Mouse (Mus musculus) CD8-positive naive resting alpha-beta T cell, adult 2 months (primary cell): ENCODE data around the gene Gba2.

ENCODE experiments used
- DNase-seq, 2 experiments: peaks; one replicate each; pipeline ENCODE4 v3.0.0; 2022; ENCODE audit warnings: low read depth in 2 of 2, low spot score in 2 of 2

Gba2 gene

DNA sequence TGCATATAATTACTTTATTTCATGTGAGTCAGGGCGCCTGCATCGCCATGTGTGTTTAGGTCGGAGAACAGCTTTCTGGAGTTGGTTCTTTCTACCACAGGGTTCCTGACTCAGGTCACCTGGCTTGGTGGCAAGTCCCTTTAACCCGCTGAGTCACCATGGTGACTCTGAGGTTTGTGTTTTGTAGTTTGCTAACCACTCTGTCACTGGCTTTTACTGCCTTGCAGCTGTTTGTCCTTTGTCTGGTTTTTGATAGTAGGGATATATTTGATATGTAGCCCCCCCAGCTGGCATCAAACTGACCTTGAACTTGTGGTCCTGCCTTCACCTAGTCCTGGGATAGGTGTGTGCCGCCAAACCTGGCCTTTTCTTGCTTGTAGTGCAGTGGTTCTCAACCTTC is 3.6 kb upstream of the Gba2 start:
- no peak for DNase-seq

- DNase-seq = no peak
These were observed 2.7 kb upstream of the Gba2 start for GRCm38 (mm10) chr4:43581381-43581780.

GRCm38 (mm10) chr4:43580721-43581120 is 2.0 kb upstream of the Gba2 start:
- DNase-seq = no peak

DNA sequence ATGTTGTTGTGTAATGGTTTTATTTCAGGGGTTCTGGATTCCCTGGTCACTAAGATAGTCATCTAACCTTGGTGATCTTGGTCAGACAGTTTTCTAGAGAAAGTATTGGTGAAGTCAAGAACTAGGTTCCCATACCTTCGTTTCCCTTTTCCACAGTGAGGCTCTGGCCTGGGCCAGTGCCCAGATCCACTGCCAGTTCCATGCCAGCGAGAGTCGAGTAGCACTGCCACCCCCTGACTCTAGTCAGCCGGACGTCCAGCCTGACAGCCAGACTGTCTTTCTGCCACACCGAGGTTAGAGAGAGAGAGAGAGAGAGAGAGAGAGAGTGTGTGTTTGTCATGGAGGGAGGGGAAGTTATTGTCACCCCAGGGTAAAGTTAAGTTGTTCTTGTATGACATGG is 1.1 kb upstream of the Gba2 start:
- DNase-seq = no peak

DNA sequence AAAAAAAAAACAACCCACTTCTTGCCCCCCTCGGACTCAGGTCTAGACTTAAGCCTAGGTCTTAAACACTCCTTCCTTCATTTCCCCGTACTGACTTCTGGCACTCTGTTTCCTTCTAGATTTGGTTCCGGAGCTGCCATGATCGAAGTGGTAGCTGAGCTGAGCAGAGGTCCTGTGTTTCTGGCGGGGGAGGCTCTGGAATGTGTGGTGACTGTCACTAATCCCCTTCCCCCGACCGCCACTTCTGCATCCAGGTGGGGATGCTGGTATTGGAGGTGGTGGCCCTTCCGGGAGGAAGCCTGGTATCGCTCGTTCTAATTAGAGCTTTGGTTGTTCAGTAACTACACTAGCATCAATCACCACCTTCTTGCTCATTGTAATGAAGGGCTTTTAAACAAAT is 583 bp upstream of the Gba2 start:
- DNase-seq = no peak

DNA sequence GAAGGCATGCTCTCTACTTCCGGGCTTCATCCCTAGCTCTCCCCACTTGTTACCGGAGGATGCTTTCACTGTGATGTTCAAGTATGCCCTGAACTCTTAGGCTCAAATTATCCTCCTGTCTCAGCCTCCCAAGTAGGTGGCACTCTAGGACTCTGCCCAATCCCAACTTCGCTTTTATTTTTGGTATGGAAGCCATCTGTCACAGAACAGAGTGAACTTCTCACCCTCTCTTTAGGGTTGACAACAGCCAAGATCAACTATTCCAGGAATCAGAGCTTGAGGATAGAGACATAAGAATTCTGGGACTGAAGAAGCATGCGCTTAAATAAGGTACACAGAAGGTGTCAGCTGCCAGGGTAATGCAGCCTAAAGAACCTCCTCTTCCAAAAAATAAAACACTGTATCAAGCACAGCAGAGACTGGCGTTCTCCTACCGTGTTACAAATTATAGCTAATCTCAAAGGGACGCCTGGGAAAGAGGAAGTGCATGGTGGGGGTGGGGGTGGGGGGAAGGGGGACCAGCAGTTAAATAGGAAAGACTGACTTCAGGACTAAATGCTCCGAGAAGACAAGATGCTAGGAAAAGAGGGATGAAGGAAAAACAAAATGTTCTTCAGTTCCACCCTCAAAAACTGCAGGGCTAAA is 1.3 kb downstream of the Gba2 start:
- no peak for DNase-seq

DNA sequence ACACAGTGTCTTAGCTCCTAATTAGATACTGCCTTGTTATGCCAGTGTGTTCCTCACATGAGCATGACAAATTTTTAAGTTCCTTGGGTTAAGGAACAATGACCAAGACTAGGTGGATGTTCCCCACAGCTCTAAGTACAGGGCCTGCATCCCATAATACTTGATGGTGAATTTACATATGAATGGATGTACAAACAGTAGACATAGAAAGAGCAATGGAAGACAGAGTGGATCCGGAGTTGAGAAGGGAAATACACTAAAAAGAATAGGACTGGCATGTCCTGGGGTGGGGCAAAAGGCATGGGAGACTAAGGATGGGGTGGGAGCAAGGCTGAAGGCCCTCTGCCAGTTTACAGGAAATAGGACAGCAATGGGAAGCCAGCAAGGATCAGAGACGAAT is 3.3 kb downstream of the Gba2 start:
- DNase-seq = no peak

GRCm38 (mm10) chr4:43573561-43573960 is 5.1 kb downstream of the Gba2 start:
- no peak for DNase-seq

- no peak for DNase-seq
These were observed 7.2 kb downstream of the Gba2 start for GRCm38 (mm10) chr4:43571395-43572045.

DNA sequence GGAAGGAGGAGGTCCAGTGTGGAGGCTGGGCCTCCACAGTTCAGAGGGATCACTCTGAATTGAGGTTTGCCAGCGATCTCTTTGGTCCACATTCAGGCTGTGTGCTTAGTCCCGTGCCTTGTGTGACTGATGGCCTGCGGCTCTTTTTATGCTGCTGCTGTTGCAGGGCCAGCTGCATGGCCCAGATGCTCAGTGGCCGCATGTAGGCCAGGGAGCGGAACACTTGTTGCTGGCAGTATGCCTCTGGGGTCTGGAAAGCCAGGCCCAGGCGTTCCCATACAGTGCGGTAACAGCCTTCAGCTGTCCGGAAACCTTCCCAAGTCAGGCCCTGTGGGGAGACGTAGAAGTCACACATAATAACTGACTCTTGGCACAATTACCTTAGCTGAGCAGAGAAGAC is 11.5 kb downstream of the Gba2 start:
- DNase-seq = no peak

DNA sequence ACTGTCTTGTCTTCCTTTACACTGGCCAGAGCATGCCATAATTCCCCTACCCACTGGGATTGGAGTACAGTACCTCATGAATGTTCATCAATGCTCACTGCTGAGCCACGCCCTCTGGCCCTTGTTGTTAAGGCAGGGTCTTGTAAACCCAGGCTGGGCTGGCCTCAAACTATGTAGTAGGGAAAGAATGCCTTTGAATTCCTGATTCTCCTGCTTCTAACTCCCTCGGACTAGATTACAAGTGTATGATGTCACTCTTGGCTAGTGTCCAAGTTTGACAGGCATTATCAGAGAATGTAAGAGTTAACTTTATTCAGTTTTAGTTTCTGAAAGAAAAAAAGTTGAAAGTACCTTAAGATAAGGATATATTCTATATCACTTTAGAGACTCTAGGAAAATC is 14.4 kb downstream of the Gba2 start:
- DNase-seq = no peak

DNA sequence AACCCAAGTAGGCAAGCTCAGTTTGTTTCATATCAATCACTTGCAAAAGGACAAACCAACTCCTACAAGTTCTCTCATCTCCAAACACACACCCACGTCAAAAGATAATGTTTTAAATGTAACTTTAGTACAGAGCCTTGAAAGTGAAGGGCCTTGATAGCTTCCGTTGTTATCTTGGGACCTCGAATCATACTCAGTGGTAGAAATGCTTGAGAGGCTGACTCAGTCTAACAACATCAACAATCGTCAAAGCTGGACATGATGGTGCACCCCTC is 15.1 kb downstream of the Gba2 start:
- no peak for DNase-seq

DNA sequence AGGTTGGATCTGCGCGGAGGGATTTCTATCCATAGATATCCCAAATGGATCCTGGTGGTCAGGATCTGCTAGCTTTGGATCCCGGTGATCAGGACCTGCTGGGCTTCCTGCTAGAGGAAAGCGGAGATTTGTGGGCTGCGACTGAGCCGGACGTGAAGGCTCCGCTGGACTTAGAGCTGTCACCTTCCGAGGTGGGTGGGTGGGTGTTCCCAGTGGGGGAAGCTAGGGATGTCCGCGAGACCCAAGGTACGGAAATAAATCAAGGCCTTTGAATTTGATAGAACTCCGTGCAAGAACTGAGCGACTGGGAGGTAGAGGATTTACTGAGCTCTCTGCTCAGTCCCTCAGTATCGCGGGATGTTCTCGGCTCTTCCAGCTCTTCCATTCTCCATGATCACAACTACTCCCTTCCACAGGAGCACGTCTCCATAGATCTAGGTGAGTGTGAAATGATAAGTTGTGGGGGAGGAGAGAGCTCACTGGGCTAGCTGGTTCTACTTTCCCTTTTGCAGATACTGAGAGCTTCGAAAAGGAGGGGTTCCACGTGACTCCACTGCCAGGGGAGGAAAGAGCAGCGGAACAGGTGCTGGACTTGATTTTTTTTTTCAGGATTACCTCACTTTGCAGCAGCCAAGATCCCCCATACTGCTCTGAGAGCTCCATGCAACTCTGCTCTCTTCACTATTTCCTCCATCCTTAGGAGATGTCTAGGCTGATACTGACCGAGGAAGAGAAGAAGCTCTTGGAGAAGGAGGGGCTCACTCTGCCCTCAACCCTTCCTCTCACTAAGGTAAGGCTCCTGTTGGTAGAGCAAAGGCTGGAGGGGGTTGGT is 15.7 kb downstream of the Gba2 start:
- no peak for DNase-seq

DNA sequence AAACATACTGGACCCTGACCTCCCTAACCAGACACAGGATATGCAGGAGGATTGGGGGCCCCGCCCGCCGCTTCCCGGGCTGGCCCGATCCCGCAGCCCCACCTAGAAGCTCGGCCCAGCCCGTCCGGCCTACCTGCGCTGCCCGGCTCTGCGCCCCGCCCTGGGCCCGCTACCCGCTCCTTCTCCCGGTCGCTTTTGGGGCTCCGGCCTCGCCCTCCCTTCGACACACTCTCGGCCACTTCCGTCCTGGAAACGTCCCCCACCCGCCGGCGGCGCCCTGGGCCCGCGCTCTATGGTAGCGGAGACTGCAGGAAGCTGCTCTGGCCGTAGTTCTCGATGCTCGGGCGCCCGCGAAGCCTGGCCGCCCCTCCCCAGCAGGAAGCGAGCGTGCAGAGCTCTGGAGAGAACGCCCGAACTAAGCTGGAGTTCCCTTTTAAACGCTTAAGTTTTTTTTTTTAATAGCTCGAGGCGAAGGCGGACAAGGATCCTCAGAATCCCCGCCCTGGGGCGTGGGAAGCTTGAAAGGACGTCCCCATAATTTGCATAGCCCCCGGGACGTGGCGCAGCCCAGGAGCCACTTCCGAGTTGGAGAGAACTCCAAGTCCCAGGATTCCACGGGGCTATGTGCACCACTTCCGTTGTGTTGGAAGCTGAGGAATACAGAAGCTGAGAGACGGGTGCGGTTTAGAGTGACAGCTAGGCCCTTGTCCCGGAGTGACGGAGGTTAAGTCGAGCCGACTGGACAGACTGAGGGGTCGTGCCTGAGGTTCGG is 16.5 kb downstream of the Gba2 start, which contains the start of the genes Creb3 and Tln1:
Gene Creb3, plus strand, starts transcription at position 336 of the 772 bp plus-strand sequence.
Gene Tln1, minus strand, starts transcription at position 695 of the 772 bp plus-strand sequence.
- DNase-seq = peak; percentile 88 to 92

GRCm38 (mm10) chr4:43561436-43561996 is 17.2 kb downstream of the Gba2 start:
- no peak for DNase-seq

GRCm38 (mm10) chr4:43560976-43561375 is 17.7 kb downstream of the Gba2 start:
- DNase-seq = no peak

DNA sequence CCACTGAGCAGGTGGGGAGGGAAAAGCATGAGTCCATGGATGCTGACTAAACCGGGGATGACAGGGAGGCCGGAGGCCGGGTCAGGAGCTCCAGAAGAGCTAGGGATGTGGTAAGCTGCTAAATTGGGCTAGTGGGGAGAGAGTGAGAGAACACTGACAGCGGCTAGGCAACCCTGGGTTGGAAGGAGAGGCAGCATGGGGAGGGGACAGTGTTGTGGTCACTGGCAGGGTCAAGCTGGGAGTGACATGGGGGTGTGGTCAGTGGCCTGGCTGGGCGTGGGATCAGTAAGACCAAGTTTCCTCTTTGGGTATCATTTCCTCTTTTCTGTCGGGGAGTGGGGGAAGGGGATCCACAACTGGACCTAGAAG is 18.4 kb downstream of the Gba2 start:
- DNase-seq = no peak

GRCm38 (mm10) chr4:43559519-43560242 is 19.0 kb downstream of the Gba2 start:
- no peak for DNase-seq

DNA sequence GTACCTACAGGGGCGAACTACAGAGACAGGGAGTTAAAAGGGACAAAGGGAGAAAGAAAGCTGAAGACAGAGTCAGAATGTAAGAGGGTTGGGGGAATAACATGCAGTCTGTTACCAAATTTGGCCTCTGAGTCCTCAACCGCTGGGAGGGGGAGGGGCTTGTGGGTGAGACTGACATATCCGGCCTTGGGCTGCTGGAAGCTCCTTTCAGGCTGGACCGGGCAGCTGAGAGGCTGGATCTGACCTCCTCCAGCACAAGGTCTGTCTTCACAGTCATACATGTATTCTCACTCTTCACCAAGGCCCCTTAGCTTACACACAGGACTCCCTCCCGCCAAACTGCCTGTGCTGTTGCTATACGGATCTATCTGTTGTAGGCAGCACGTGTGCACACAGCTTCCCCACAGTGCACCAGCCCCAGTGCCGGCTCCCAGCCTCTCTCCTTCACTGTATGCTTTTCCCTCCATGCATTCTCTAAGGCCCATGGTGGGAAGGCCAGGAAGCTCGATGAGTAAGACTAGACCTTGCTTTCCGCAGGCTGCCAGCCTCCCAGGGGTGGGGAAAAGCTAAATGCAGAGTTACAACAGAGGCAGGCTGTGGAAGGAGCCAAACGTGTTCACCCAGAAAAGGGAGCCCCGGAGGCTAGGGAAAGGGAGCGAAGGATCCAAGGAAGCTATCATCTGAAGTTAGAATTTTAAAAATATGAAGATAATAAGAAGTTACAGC is 19.9 kb downstream of the Gba2 start:
- peak in 1 of 2 experiments; percentile 49 for DNase-seq

GRCm38 (mm10) chr4:43558028-43558630 is 20.5 kb downstream of the Gba2 start:
- no peak for DNase-seq
